Mouse (Mus musculus) myocyte (in vitro differentiated cells): Measurements from ENCODE around the gene Cyct.

Experiments
- CEBPB ChIP-seq: IDR thresholded peaks from 2 replicates; pipeline ENCODE4 v1.6.1; 2011; ENCODE audit warnings: mild to moderate bottlenecking, moderate library complexity; ENCODE audit not compliant: poor library complexity, insufficient read depth, severe bottlenecking
- MAX ChIP-seq: IDR thresholded peaks from one replicate; pipeline ENCODE4 v1.6.1; 2011; ENCODE audit warnings: low read depth, mild to moderate bottlenecking, control low read depth
- MYOD1 ChIP-seq, 3 experiments: IDR thresholded peaks; one replicate each; pipeline ENCODE4 v1.6.1; 2011; ENCODE audit warnings: control low read depth in 2 of 3, low read depth in 2 of 3, mild to moderate bottlenecking in 2 of 3, moderate library complexity in 1 of 3; ENCODE audit not compliant: insufficient read length in 2 of 3, control insufficient read depth in 1 of 3
- POLR2A ChIP-seq: IDR thresholded peaks from one replicate; pipeline ENCODE4 v1.6.1; 2011; ENCODE audit warnings: low read depth, mild to moderate bottlenecking, control low read depth, moderate library complexity; ENCODE audit not compliant: insufficient read length
- USF1 ChIP-seq: IDR thresholded peaks from one replicate; pipeline ENCODE4 v1.6.1; 2011; ENCODE audit warnings: low read depth, mild to moderate bottlenecking, control low read depth, moderate library complexity

DNA sequence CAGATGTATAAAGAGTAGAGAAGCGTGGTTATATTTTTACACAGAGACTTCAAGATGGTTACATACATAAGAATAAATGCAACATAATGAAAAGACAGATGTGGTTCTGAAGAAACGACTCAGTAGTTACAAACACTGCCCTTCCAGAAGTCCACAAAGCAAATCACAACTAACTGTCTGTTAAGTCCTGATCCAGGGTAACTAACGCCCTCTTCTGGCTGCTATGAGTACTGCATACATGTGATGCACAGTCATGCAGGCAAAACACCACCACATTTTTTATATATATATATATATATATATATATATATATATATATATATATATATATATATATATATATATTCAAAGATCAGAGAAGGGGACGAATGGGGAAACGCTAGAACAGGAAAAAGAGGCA, 25.7 kb downstream of the Cyct start:
- no peak for TF ChIP-seq POLR2A
- TF ChIP-seq MYOD1 (IDR thresholded peaks at IDR 0.05; ENCODE audit: control insufficient read depth in 1 of 3, insufficient read length in 2 of 3, low read depth in 2 of 3), result no peak
- no peak for TF ChIP-seq USF1
- TF ChIP-seq CEBPB, result no peak
- TF ChIP-seq MAX, result no peak
